Mouse (Mus musculus): ENCODE data around the gene Fam92a.
"Not testable (repeated sequence)": the region's sequence is repeated elsewhere in the genome, so short reads cannot be mapped to it uniquely, and the experiment has no call there.

Gene Fam92a

GRCm38 (mm10) chr4:12171318-12172091 lies at the start of gene Fam92a:
Gene Fam92a, minus strand, starts transcription at chr4:12172015.
- no peak for DNase-seq (ENCODE audit: extremely low read depth, low read depth)

DNA sequence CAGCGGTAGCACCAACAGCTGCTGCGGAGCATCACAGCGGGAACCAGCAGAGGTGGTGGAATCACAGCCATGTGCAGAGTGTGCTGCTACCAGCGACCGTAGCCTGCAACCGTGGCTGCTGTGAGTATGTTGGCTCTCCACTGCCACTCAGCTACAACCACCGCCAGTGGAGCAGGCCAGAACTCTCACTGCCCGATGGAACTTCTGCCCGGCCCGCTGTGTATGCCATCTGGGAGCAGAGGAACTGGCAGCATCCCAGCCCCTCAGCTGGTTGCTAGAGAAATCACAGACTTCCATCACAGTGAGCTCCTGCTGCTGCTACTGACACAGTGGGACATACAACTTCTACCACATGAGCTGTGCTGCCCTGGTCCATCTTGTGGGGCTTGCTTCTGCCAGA lies 7.2 kb upstream of the Fam92a start:
- DNase-seq (ENCODE audit: extremely low read depth, low read depth): no peak

GRCm38 (mm10) chr4:12170986-12171317 lies 863 bp downstream of the Fam92a start:
- DNase-seq (ENCODE audit: extremely low read depth, low read depth): no peak

DNA sequence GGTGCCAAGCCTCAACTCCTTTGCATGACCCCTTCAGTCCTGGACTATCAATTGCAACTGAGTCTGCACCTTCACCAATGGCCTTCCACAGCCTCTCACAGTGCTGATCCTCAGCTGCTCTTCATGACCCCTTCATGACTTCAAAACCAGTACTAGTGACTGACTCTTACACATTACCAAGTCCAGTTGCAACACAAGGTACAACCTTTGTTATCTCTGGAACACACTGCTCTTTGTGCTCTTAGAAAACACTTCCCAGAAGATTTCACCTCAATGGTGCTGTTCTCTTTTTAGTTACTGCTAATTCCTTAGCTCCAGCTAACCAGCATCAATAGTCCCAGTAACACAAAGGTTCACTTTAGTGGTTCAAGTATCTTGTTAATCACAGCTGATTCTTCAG lies 24.2 kb downstream of the Fam92a start:
- no peak for DNase-seq (ENCODE audit: extremely low read depth, low read depth)

DNA sequence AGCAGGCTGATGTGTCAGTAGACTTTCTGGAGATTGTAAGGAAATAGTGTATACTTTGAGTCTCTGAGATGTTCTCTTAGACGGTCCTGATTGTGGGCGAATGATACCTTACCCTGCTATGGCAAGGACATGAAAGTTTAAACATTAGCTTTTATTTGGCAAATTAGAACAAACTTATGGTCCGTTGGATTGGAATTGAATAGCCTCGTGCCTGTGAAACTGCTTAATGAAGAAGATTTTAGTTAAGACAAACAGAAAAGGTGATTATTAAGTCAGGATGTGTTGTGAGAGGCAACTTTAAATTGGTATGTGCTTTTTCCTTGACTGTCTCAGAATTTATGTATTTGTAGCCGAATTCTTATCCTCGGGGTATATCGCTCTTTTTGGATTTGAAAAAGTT lies 30.3 kb downstream of the Fam92a start:
- not testable (repeated sequence) for DNase-seq (ENCODE audit: extremely low read depth, low read depth)

GRCm38 (mm10) chr4:12140592-12141062 lies 31.2 kb downstream of the Fam92a start:
- DNase-seq (ENCODE audit: extremely low read depth, low read depth): not testable (repeated sequence)

- not testable (repeated sequence) for DNase-seq (ENCODE audit: extremely low read depth, low read depth)
These were observed 31.7 kb downstream of the Fam92a start, which contains the start of gene Rbm12b1 for GRCm38 (mm10) chr4:12140141-12140567. Gene Rbm12b1, plus strand, starts transcription at chr4:12140264.
